Mouse (Mus musculus): ENCODE measurements around the gene Zdhhc14. TPM values are rescaled to one million over a fixed set of nuclear protein-coding genes. Genes with fewer than 3 reads are reported as not detected.

The Zdhhc14 gene
- polyA plus RNA-seq, 1 experiment from 2014 or later = 9.4 TPM

GRCm38 (mm10) chr17:5792164-5792791 lies 299.9 kb downstream of the Zdhhc14 start:
- Histone ChIP-seq H3K4me1 (ENCODE audit: control insufficient read depth, insufficient read depth, low read length) (no peaks in the 10 kb centered on the region), H3K9ac (ENCODE audit: low read depth, low read length) (no peak overlapping the region), H3K9me3 (replicated peaks; ENCODE audit: control insufficient read depth, low read length, poor library complexity, severe bottlenecking) (0 out of 2 replicates have a peak, but pooled peaks cover 2% of the 10 kb centered on the region), H3K36me3 (ENCODE audit: control insufficient read depth, insufficient read depth, low read length) (no peaks in the 10 kb centered on the region), H3K27ac (ENCODE audit: low read length) (no peak overlapping the region), H3K27me3 (ENCODE audit: control insufficient read depth, insufficient read depth, low read depth, low read length) (no peaks in the 10 kb centered on the region), H3K4me3 (ENCODE audit: low read depth, low read length) (no peak overlapping the region), H3K4me2 (ENCODE audit: low read length) (no peak overlapping the region)
- WGBS = 87% methylated on average over 11 of the region's 12 CpGs
- ATAC-seq = no peak

- Histone ChIP-seq H3K4me2 (ENCODE audit: low read length) (no peak overlapping the region), H3K4me3 (ENCODE audit: low read depth, low read length) (no peak overlapping the region), H3K27me3 (ENCODE audit: control insufficient read depth, insufficient read depth, low read depth, low read length) (no peaks in the 10 kb centered on the region), H3K9ac (ENCODE audit: low read depth, low read length) (no peak overlapping the region), H3K4me1 (ENCODE audit: control insufficient read depth, insufficient read depth, low read length) (no peaks in the 10 kb centered on the region), H3K9me3 (replicated peaks; ENCODE audit: control insufficient read depth, low read length, poor library complexity, severe bottlenecking) (no peaks in the 10 kb centered on the region), H3K27ac (ENCODE audit: low read length) (no peak overlapping the region), H3K36me3 (ENCODE audit: control insufficient read depth, insufficient read depth, low read length) (no peaks in the 10 kb centered on the region)
- no peak for ATAC-seq
- WGBS = 67% methylated on average over 4 of the region's 4 CpGs
Observed at GRCm38 (mm10) chr17:5793593-5793992, 301.2 kb downstream of the Zdhhc14 start.

GRCm38 (mm10) chr17:5794276-5794675 lies 301.9 kb downstream of the Zdhhc14 start:
- Histone ChIP-seq H3K9me3 (replicated peaks; ENCODE audit: control insufficient read depth, low read length, poor library complexity, severe bottlenecking) (no peaks in the 10 kb centered on the region), H3K4me3 (ENCODE audit: low read depth, low read length) (no peak overlapping the region), H3K36me3 (ENCODE audit: control insufficient read depth, insufficient read depth, low read length) (no peaks in the 10 kb centered on the region), H3K27ac (ENCODE audit: low read length) (no peak overlapping the region), H3K4me1 (ENCODE audit: control insufficient read depth, insufficient read depth, low read length) (no peaks in the 10 kb centered on the region), H3K9ac (ENCODE audit: low read depth, low read length) (no peak overlapping the region), H3K27me3 (ENCODE audit: control insufficient read depth, insufficient read depth, low read depth, low read length) (no peaks in the 10 kb centered on the region), H3K4me2 (ENCODE audit: low read length) (no peak overlapping the region)
- 77% methylated on average over 5 of the region's 5 CpGs for WGBS
- no peak for ATAC-seq

- H3K4me1 ChIP-seq (ENCODE audit: control insufficient read depth, insufficient read depth, low read length) = no peaks in the 10 kb centered on the region
- no peak overlapping the region for H3K4me2 ChIP-seq (ENCODE audit: low read length)
- no peaks in the 10 kb centered on the region for H3K27me3 ChIP-seq (ENCODE audit: control insufficient read depth, insufficient read depth, low read depth, low read length)
- no peak overlapping the region for H3K27ac ChIP-seq (ENCODE audit: low read length)
- H3K36me3 ChIP-seq (ENCODE audit: control insufficient read depth, insufficient read depth, low read length) = no peaks in the 10 kb centered on the region
- H3K4me3 ChIP-seq (ENCODE audit: low read depth, low read length) = no peak overlapping the region
- no peak for ATAC-seq
- whole genome bisulfite sequencing = 76% methylated on average over 5 of the region's 5 CpGs
- H3K9me3 ChIP-seq (replicated peaks; ENCODE audit: control insufficient read depth, low read length, poor library complexity, severe bottlenecking) = no peaks in the 10 kb centered on the region
- H3K9ac ChIP-seq (ENCODE audit: low read depth, low read length) = no peak overlapping the region
Observed at GRCm38 (mm10) chr17:5795369-5795768, 303.0 kb downstream of the Zdhhc14 start.

GRCm38 (mm10) chr17:5795878-5796277 lies 303.5 kb downstream of the Zdhhc14 start:
- no peak overlapping the region for H3K4me3 ChIP-seq (ENCODE audit: low read depth, low read length)
- H3K27me3 ChIP-seq (ENCODE audit: control insufficient read depth, insufficient read depth, low read depth, low read length) = no peaks in the 10 kb centered on the region
- H3K36me3 ChIP-seq (ENCODE audit: control insufficient read depth, insufficient read depth, low read length) = no peaks in the 10 kb centered on the region
- H3K4me2 ChIP-seq (ENCODE audit: low read length) = no peak overlapping the region
- ATAC-seq = peak; percentile 85
- no peak overlapping the region for H3K27ac ChIP-seq (ENCODE audit: low read length)
- no peak overlapping the region for H3K9ac ChIP-seq (ENCODE audit: low read depth, low read length)
- WGBS = 4% methylated on average over 5 of the region's 5 CpGs
- H3K4me1 ChIP-seq (ENCODE audit: control insufficient read depth, insufficient read depth, low read length) = no peaks in the 10 kb centered on the region
- no peaks in the 10 kb centered on the region for H3K9me3 ChIP-seq (replicated peaks; ENCODE audit: control insufficient read depth, low read length, poor library complexity, severe bottlenecking)

GRCm38 (mm10) chr17:5797124-5797760 lies 304.9 kb downstream of the Zdhhc14 start:
- Histone ChIP-seq H3K4me2 (ENCODE audit: low read length) (no peak overlapping the region), H3K4me1 (ENCODE audit: control insufficient read depth, insufficient read depth, low read length) (no peaks in the 10 kb centered on the region), H3K9me3 (replicated peaks; ENCODE audit: control insufficient read depth, low read length, poor library complexity, severe bottlenecking) (no peaks in the 10 kb centered on the region), H3K4me3 (ENCODE audit: low read depth, low read length) (no peak overlapping the region), H3K27me3 (ENCODE audit: control insufficient read depth, insufficient read depth, low read depth, low read length) (no peaks in the 10 kb centered on the region), H3K27ac (ENCODE audit: low read length) (no peak overlapping the region), H3K9ac (ENCODE audit: low read depth, low read length) (no peak overlapping the region), H3K36me3 (ENCODE audit: control insufficient read depth, insufficient read depth, low read length) (no peaks in the 10 kb centered on the region)
- WGBS = 77% methylated on average over 5 of the region's 5 CpGs
- no peak for ATAC-seq

GRCm38 (mm10) chr17:5798221-5798801 lies 306.0 kb downstream of the Zdhhc14 start:
- no peaks in the 10 kb centered on the region for H3K4me1 ChIP-seq (ENCODE audit: control insufficient read depth, insufficient read depth, low read length)
- no peak overlapping the region for H3K4me3 ChIP-seq (ENCODE audit: low read depth, low read length)
- no peaks in the 10 kb centered on the region for H3K27me3 ChIP-seq (ENCODE audit: control insufficient read depth, insufficient read depth, low read depth, low read length)
- H3K27ac ChIP-seq (ENCODE audit: low read length) = no peak overlapping the region
- 70% methylated on average over 13 of the region's 13 CpGs for WGBS
- H3K36me3 ChIP-seq (ENCODE audit: control insufficient read depth, insufficient read depth, low read length) = no peaks in the 10 kb centered on the region
- H3K4me2 ChIP-seq (ENCODE audit: low read length) = no peak overlapping the region
- H3K9ac ChIP-seq (ENCODE audit: low read depth, low read length) = no peak overlapping the region
- no peak for ATAC-seq
- H3K9me3 ChIP-seq (replicated peaks; ENCODE audit: control insufficient read depth, low read length, poor library complexity, severe bottlenecking) = no peaks in the 10 kb centered on the region

- ATAC-seq = no peak
- H3K27ac ChIP-seq (ENCODE audit: low read length) = no peak overlapping the region
- H3K4me3 ChIP-seq (ENCODE audit: low read depth, low read length) = no peak overlapping the region
- no peaks in the 10 kb centered on the region for H3K9me3 ChIP-seq (replicated peaks; ENCODE audit: control insufficient read depth, low read length, poor library complexity, severe bottlenecking)
- no peaks in the 10 kb centered on the region for H3K27me3 ChIP-seq (ENCODE audit: control insufficient read depth, insufficient read depth, low read depth, low read length)
- no peak overlapping the region for H3K9ac ChIP-seq (ENCODE audit: low read depth, low read length)
- WGBS = 83% methylated on average over 5 of the region's 5 CpGs
- H3K4me1 ChIP-seq (ENCODE audit: control insufficient read depth, insufficient read depth, low read length) = no peaks in the 10 kb centered on the region
- H3K4me2 ChIP-seq (ENCODE audit: low read length) = no peak overlapping the region
- no peaks in the 10 kb centered on the region for H3K36me3 ChIP-seq (ENCODE audit: control insufficient read depth, insufficient read depth, low read length)
Observed at GRCm38 (mm10) chr17:5798900-5799299, 306.5 kb downstream of the Zdhhc14 start.

- Histone ChIP-seq H3K36me3 (ENCODE audit: control insufficient read depth, insufficient read depth, low read length) (no peaks in the 10 kb centered on the region), H3K9me3 (replicated peaks; ENCODE audit: control insufficient read depth, low read length, poor library complexity, severe bottlenecking) (no peaks in the 10 kb centered on the region), H3K27me3 (ENCODE audit: control insufficient read depth, insufficient read depth, low read depth, low read length) (no peaks in the 10 kb centered on the region), H3K27ac (ENCODE audit: low read length) (no peak overlapping the region), H3K4me2 (ENCODE audit: low read length) (no peak overlapping the region), H3K9ac (ENCODE audit: low read depth, low read length) (no peak overlapping the region), H3K4me3 (ENCODE audit: low read depth, low read length) (no peak overlapping the region), H3K4me1 (ENCODE audit: control insufficient read depth, insufficient read depth, low read length) (no peaks in the 10 kb centered on the region)
- WGBS = 87% methylated on average over 17 of the region's 17 CpGs
- ATAC-seq = no peak
Observed at GRCm38 (mm10) chr17:5799396-5800021, 307.2 kb downstream of the Zdhhc14 start.
